ENCODE assay signal across 28 mouse cellular contexts in the genomic region with DNA sequence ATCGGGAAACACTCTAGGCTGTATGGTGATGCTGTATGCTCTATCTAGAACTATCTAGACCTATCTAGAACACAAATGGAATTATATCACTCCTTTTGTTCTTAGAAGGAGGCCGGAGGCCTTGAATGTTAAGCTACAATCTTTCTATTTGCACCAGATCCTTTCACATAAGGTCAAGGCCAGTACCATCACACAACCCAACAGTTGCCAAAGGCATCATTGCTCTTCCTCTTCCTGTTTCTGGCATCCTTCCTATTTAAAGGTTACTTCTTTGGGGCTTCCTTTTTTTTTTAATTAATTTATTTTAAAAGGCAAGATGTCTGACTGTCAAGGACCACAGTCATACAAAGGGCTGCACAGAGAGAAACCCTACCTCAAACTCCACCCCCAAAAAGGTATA. TPM values are rescaled to one million over a fixed set of nuclear protein-coding genes. Genes with fewer than 3 reads are reported as not detected.
A peak's percentile ranks its signal among the peaks of the same experiment; 100 is the strongest.
DNase-seq lines count a peak whose midpoint lies in the region; ATAC-seq and TF ChIP-seq lines count a peak whose summit lies in the region.
"Had no signal": no experiment of that assay in that cellular context is flagged by ENCODE, and none has a peak within 500 bp of the region (broad histone marks: within the 10 kb centered on the region; RNA-seq: fewer than 3 reads in every experiment).

No protein-coding gene starts in this region.

- H3K27ac ChIP-seq in liver, embryonic 11.5 days (ENCODE audit: low read depth, low read length) = peak overlapping the region; percentile 60
- H3K27ac ChIP-seq in liver, embryonic 14.5 days = peak overlapping the region; percentile 68
- H3K27ac ChIP-seq: embryonic facial prominence, embryonic 10.5 days; embryonic facial prominence, embryonic 15.5 days; forebrain, embryonic 12.5 days; hindbrain, embryonic 13.5 days; midbrain, embryonic 10.5 days; midbrain, embryonic 15.5 days had no signal

- peaks cover 33% of the 10 kb centered on the region for H3K4me1 ChIP-seq in liver, embryonic 11.5 days (replicated peaks; ENCODE audit: control insufficient read depth, insufficient read depth, low read length)
- H3K4me1 ChIP-seq in liver, embryonic 14.5 days (replicated peaks; ENCODE audit: control insufficient read depth in 2 of 2, insufficient read depth in 2 of 2, low read length in 1 of 2) = peaks cover 39 to 52% of the 10 kb centered on the region in 2 experiments
- H3K4me1 ChIP-seq in megakaryocyte, embryonic 14.5 days = peaks cover 91% of the 10 kb centered on the region
- H3K4me1 ChIP-seq: embryonic facial prominence, embryonic 10.5 days; embryonic facial prominence, embryonic 15.5 days; forebrain, embryonic 12.5 days; hindbrain, embryonic 13.5 days; midbrain, embryonic 10.5 days; midbrain, embryonic 15.5 days had no signal

- 86% methylated on average over 2 of the region's 2 CpGs for WGBS in liver, embryonic 11.5 days
- WGBS in liver, embryonic 14.5 days (ENCODE audit: insufficient replicate concordance) = 66% methylated on average over 2 of the region's 2 CpGs

- DNase-seq in liver, embryonic 11.5 days (ENCODE audit: low spot score) = no peak
- no peak for DNase-seq in liver
- DNase-seq in liver, embryonic 14.5 days (ENCODE audit: low read depth in 3 of 3, low spot score in 3 of 3) = no peak
- no peak for DNase-seq in left cerebral cortex, postnatal 10 days (ENCODE audit: extremely low spot score in 1 of 2, low spot score in 2 of 2)
- no peak for DNase-seq in right cerebral cortex, postnatal 25 days
- DNase-seq in gastrocnemius, adult 8-10 months (ENCODE audit: low spot score in 2 of 2) = no peak
- DNase-seq: adrenal gland, postnatal 14 days; cerebellum, adult 2 months; cerebellum, postnatal 14 days; forebrain, postnatal 0 days; gastrocnemius, postnatal 14 days; heart, adult 18-20 months; heart, postnatal 4 days; kidney, adult 9 months; kidney, postnatal 10 days; layer of hippocampus, postnatal 36 days; lung, postnatal 4 days; thymus, adult 2 months; thymus, postnatal 36 days had no signal

- TF ChIP-seq CTCF in liver, embryonic 14.5 days (IDR thresholded peaks at IDR 0.05; ENCODE audit: low read depth) = no peak

- TF ChIP-seq EP300 in liver, embryonic 14.5 days (IDR thresholded peaks at IDR 0.05; ENCODE audit: low read depth) = no peak

- H3K4me3 ChIP-seq in liver, embryonic 11.5 days (ENCODE audit: low read depth, low read length) = no peak overlapping the region
- no peak overlapping the region for H3K4me3 ChIP-seq in liver, embryonic 14.5 days (ENCODE audit: insufficient read depth in 1 of 2, low read depth in 2 of 2, low read length in 2 of 2)
- peak overlapping the region; percentile 84 for H3K4me3 ChIP-seq in megakaryocyte, embryonic 14.5 days (replicated peaks)
- H3K4me3 ChIP-seq: embryonic facial prominence, embryonic 10.5 days; embryonic facial prominence, embryonic 15.5 days; forebrain, embryonic 12.5 days; heart, embryonic 12.5 days; hindbrain, embryonic 13.5 days; midbrain, embryonic 10.5 days; midbrain, embryonic 15.5 days had no signal

- H3K4me2 ChIP-seq in liver, embryonic 11.5 days = no peak overlapping the region
- H3K4me2 ChIP-seq in liver, embryonic 14.5 days (ENCODE audit: low read depth) = peak overlapping the region; percentile 40; the same call in 1 of the 2 replicates
- H3K4me2 ChIP-seq: embryonic facial prominence, embryonic 15.5 days; forebrain, embryonic 12.5 days; heart, embryonic 12.5 days; hindbrain, embryonic 13.5 days; midbrain, embryonic 15.5 days had no signal

- no peak for ATAC-seq in liver, embryonic 11.5 days (replicated peaks; ENCODE audit: low FRiP score)
- ATAC-seq in liver, embryonic 14.5 days (ENCODE audit: insufficient read depth) = no peak
- ATAC-seq: forebrain, postnatal 0 days; intestine, postnatal 0 days; midbrain, embryonic 15.5 days had no signal

- H3K36me3 ChIP-seq in liver, embryonic 11.5 days (ENCODE audit: control insufficient read depth, insufficient read depth, low read length) = no peaks in the 10 kb centered on the region
- no peaks in the 10 kb centered on the region for H3K36me3 ChIP-seq in liver, embryonic 14.5 days (replicated peaks; ENCODE audit: control insufficient read depth, insufficient read depth, low read depth)
- no peaks in the 10 kb centered on the region for H3K36me3 ChIP-seq in megakaryocyte, embryonic 14.5 days (replicated peaks; ENCODE audit: low read length)
- H3K36me3 ChIP-seq: embryonic facial prominence, embryonic 10.5 days; embryonic facial prominence, embryonic 15.5 days; forebrain, embryonic 12.5 days; heart, embryonic 12.5 days; hindbrain, embryonic 13.5 days; midbrain, embryonic 10.5 days; midbrain, embryonic 15.5 days had no signal

- intact Hi-C loops in left cerebral cortex, postnatal 10 days (cut with DNase I) = no loop called here

- H3K9me3 ChIP-seq in liver, embryonic 11.5 days (ENCODE audit: control insufficient read depth, low read length) = no peaks in the 10 kb centered on the region
- H3K9me3 ChIP-seq in liver, embryonic 14.5 days (ENCODE audit: control insufficient read depth, low read length) = no peaks in the 10 kb centered on the region
- H3K9me3 ChIP-seq in megakaryocyte, embryonic 14.5 days = no peaks in the 10 kb centered on the region
- H3K9me3 ChIP-seq: embryonic facial prominence, embryonic 10.5 days; embryonic facial prominence, embryonic 15.5 days; forebrain, embryonic 12.5 days; heart, embryonic 12.5 days; hindbrain, embryonic 13.5 days; midbrain, embryonic 10.5 days; midbrain, embryonic 15.5 days had no signal

- no peak overlapping the region; the same call in 1 of the 2 replicates for H3K9ac ChIP-seq in liver, embryonic 11.5 days (ENCODE audit: low read depth, low read length)
- H3K9ac ChIP-seq in liver, embryonic 14.5 days (replicated peaks) = 0 out of 2 replicates have a peak overlapping the region, but pooled peaks have one; percentile 31
- H3K9ac ChIP-seq: embryonic facial prominence, embryonic 15.5 days; forebrain, embryonic 12.5 days; forebrain, postnatal 0 days; heart, embryonic 12.5 days; hindbrain, embryonic 13.5 days; midbrain, embryonic 15.5 days had no signal

- H3K27me3 ChIP-seq in liver, embryonic 11.5 days (replicated peaks; ENCODE audit: control insufficient read depth, insufficient read depth, low read length) = no peaks in the 10 kb centered on the region
- H3K27me3 ChIP-seq in liver, embryonic 14.5 days (ENCODE audit: control insufficient read depth, insufficient read depth, low read length) = no peaks in the 10 kb centered on the region
- no peaks in the 10 kb centered on the region for H3K27me3 ChIP-seq in megakaryocyte, embryonic 14.5 days (replicated peaks)
- H3K27me3 ChIP-seq: midbrain, embryonic 15.5 days had no signal

RNA-seq across cellular contexts. Expression of gene Ptpn11, which starts 6.1 kb away (rescaled TPM):
- 21.5 TPM in 2 replicates for polyA plus RNA-seq in liver, embryonic 11.5 days (2014; fragmentation: Nextera tagmentation; extraction: Ambion mirVana)
- 10.4 and 13.7 TPM in 2 replicates for polyA plus RNA-seq in liver, embryonic 14.5 days (2012; rRNA removed)
- polyA plus RNA-seq in liver, embryonic 14.5 days (2014; fragmentation: Nextera tagmentation; extraction: Ambion mirVana) = 10.0 and 11.5 TPM in 2 replicates
- 45.4 and 67.9 TPM in 2 replicates for polyA plus RNA-seq in megakaryocyte, embryonic 14.5 days (2012; ENCODE audit: insufficient read depth, low replicate concordance)
- total RNA-seq in left cerebral cortex, postnatal 10 days (2021) = 10 to 100 TPM; 78.0 to 80.4 TPM
- 10 to 100 TPM; 60.1 to 89.9 (median 74.9) TPM for total RNA-seq in gastrocnemius, adult 8-10 months (2022)

RNA-seq across cellular contexts. Expression of gene Rpl6, which starts 6.9 kb away (rescaled TPM):
- polyA plus RNA-seq in liver, embryonic 11.5 days (2014; fragmentation: Nextera tagmentation; extraction: Ambion mirVana) = 959 and 1,036 TPM in 2 replicates
- polyA plus RNA-seq in liver, embryonic 14.5 days (2012; rRNA removed) = 403 and 658 TPM in 2 replicates
- polyA plus RNA-seq in liver, embryonic 14.5 days (2014; fragmentation: Nextera tagmentation; extraction: Ambion mirVana) = 477 and 488 TPM in 2 replicates
- polyA plus RNA-seq in megakaryocyte, embryonic 14.5 days (2012; ENCODE audit: insufficient read depth, low replicate concordance) = 95.5 and 547 TPM in 2 replicates
- 100 to 1,000 TPM; 499 to 506 TPM for total RNA-seq in left cerebral cortex, postnatal 10 days (2021)
- 100 to 1,000 TPM; 405 to 594 (median 505) TPM for total RNA-seq in gastrocnemius, adult 8-10 months (2022)

RNA-seq across cellular contexts. Expression of gene Hectd4, which starts 22.7 kb away (rescaled TPM):
- polyA plus RNA-seq in liver, embryonic 11.5 days (2014; fragmentation: Nextera tagmentation; extraction: Ambion mirVana) = 11.8 and 16.3 TPM in 2 replicates
- 15.8 and 16.1 TPM in 2 replicates for polyA plus RNA-seq in liver, embryonic 14.5 days (2012; rRNA removed)
- polyA plus RNA-seq in liver, embryonic 14.5 days (2014; fragmentation: Nextera tagmentation; extraction: Ambion mirVana) = 11.1 and 11.2 TPM in 2 replicates
- 8.6 and 14.0 TPM in 2 replicates for polyA plus RNA-seq in megakaryocyte, embryonic 14.5 days (2012; ENCODE audit: insufficient read depth, low replicate concordance)
- 100 to 1,000 TPM; 222 to 247 TPM for total RNA-seq in left cerebral cortex, postnatal 10 days (2021)
- 10 to 100 TPM; 12.3 to 16.7 (median 13.9) TPM for total RNA-seq in gastrocnemius, adult 8-10 months (2022)
